In the genomic region with DNA sequence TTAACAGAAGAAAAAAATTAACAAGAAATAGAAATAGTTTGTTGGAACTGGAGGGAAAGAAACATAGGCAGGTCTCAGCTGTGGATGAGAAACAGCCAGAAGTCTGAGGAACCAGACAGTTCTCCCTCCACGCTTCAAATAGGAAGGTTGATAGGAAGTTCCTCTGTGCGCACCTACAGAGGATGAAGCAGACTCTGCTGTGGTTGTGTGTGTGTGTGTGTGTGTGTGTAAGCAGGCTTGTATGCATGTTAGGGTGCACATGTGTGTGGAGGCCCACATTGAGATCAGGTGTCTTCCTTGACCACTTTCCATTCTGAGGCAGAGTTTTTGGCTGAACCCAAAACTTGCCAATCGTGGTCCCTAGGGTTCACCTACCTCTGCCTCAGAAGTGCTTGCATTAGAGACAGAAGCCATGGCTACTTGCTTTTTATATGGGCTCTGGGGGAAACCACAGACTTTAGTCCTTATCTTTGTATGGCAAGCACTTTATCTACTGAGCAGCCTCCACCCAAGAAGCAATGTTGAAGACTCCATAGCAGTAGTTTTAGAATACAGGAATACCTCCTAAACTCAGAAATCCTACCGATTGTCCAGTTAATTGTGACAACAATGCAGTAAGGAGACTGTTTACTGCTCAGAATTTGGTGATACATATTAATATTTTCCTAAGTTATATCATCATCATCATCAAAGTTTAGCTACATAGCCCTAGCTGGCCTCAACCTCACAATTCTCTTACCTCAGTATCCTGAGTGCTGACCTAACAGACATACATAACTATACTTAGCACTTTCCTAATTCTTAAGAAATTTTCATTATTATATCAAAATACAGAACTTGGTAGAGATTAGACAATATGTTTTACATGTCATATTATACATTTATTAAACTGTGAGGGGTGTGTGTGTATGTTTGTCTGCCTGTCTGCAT, we compare ENCODE assay signal across 40 mouse cellular contexts. TPM values are rescaled to one million over a fixed set of nuclear protein-coding genes. Genes with fewer than 3 reads are reported as not detected.
DNase-seq lines count a peak whose midpoint lies in the region; ATAC-seq lines count a peak whose summit lies in the region.
"Had no signal": no experiment of that assay in that cellular context is flagged by ENCODE, and none has a peak within 500 bp of the region (broad histone marks: within the 10 kb centered on the region; RNA-seq: fewer than 3 reads in every experiment).

No protein-coding gene starts in this region.

- peaks cover 9% of the 10 kb centered on the region for H3K36me3 ChIP-seq in megakaryocyte, embryonic 14.5 days (replicated peaks; ENCODE audit: low read length)
- H3K36me3 ChIP-seq in liver, embryonic 15.5 days (replicated peaks) = no peaks in the 10 kb centered on the region
- H3K36me3 ChIP-seq: forebrain, embryonic 12.5 days; hindbrain, embryonic 13.5 days; kidney, embryonic 15.5 days; midbrain, embryonic 12.5 days had no signal

- peak overlapping the region; percentile 8; the same call in 1 of the 2 replicates for H3K4me2 ChIP-seq in liver, embryonic 15.5 days
- H3K4me2 ChIP-seq: embryonic facial prominence, embryonic 13.5 days; forebrain, embryonic 12.5 days; heart, embryonic 11.5 days; hindbrain, embryonic 13.5 days; kidney, embryonic 15.5 days; limb, embryonic 13.5 days; midbrain, embryonic 12.5 days; neural tube, embryonic 13.5 days had no signal

- peak overlapping the region; percentile 38 for H3K4me3 ChIP-seq in megakaryocyte, embryonic 14.5 days (replicated peaks)
- no peak overlapping the region for H3K4me3 ChIP-seq in liver, embryonic 15.5 days (replicated peaks)
- H3K4me3 ChIP-seq: embryonic facial prominence, embryonic 13.5 days; erythroblast, embryonic 14.5 days; forebrain, embryonic 12.5 days; hindbrain, embryonic 13.5 days; kidney, embryonic 15.5 days; layer of hippocampus, adult 2 months; limb, embryonic 13.5 days; midbrain, embryonic 12.5 days; myocyte; neural tube, embryonic 13.5 days had no signal

- H3K27ac ChIP-seq in liver, embryonic 15.5 days (replicated peaks) = peak overlapping the region; percentile 42; the same call in 1 of the 2 replicates
- H3K27ac ChIP-seq: embryonic facial prominence, embryonic 13.5 days; forebrain, embryonic 12.5 days; hindbrain, embryonic 13.5 days; kidney, embryonic 15.5 days; layer of hippocampus, adult 2 months; limb, embryonic 13.5 days; macrophage; midbrain, embryonic 12.5 days; neural tube, embryonic 13.5 days had no signal

- no peaks in the 10 kb centered on the region for H3K27me3 ChIP-seq in megakaryocyte, embryonic 14.5 days (replicated peaks)
- no peaks in the 10 kb centered on the region for H3K27me3 ChIP-seq in liver, embryonic 15.5 days
- H3K27me3 ChIP-seq: embryonic facial prominence, embryonic 13.5 days; forebrain, embryonic 12.5 days; hindbrain, embryonic 13.5 days; kidney, embryonic 15.5 days; limb, embryonic 13.5 days; midbrain, embryonic 12.5 days; neural tube, embryonic 13.5 days had no signal

- no peaks in the 10 kb centered on the region for H3K9me3 ChIP-seq in megakaryocyte, embryonic 14.5 days
- no peaks in the 10 kb centered on the region for H3K9me3 ChIP-seq in liver, embryonic 15.5 days (replicated peaks)
- H3K9me3 ChIP-seq: embryonic facial prominence, embryonic 13.5 days; forebrain, embryonic 12.5 days; hindbrain, embryonic 13.5 days; kidney, embryonic 15.5 days; limb, embryonic 13.5 days; midbrain, embryonic 12.5 days; neural tube, embryonic 13.5 days had no signal

- peaks cover 34% of the 10 kb centered on the region for H3K4me1 ChIP-seq in megakaryocyte, embryonic 14.5 days
- H3K4me1 ChIP-seq in liver, embryonic 15.5 days (replicated peaks) = peaks cover 18% of the 10 kb centered on the region
- H3K4me1 ChIP-seq: hindbrain, embryonic 13.5 days; kidney, embryonic 15.5 days; limb, embryonic 13.5 days; neural tube, embryonic 13.5 days had no signal

- 35% methylated on average over 4 of the region's 4 CpGs for WGBS in liver, embryonic 15.5 days (ENCODE audit: insufficient replicate concordance)

- DNase-seq in Muller cell, postnatal 12 days (ENCODE audit: inconsistent ontology term) = no peak
- no peak for DNase-seq in neural tube, embryonic 10.5 days (ENCODE audit: extremely low spot score, low spot score)
- DNase-seq in thymus, postnatal 14 days = no peak
- no peak for DNase-seq in left cerebral cortex, adult 11 months (ENCODE audit: low spot score)
- DNase-seq: adrenal gland, adult 2 months; adrenal gland, postnatal 36 days; cerebellum, adult 11 months; cerebellum, adult 9-10 months; cerebellum, postnatal 36 days; embryo, embryonic 11 days; gastrocnemius, postnatal 10 days; heart, postnatal 36 days; kidney, adult 18-20 months; kidney, postnatal 25 days; lung, adult 2 months; lung, postnatal 10 days had no signal

- no peak overlapping the region for H3K9ac ChIP-seq in liver, embryonic 15.5 days
- H3K9ac ChIP-seq: embryonic facial prominence, embryonic 13.5 days; forebrain, embryonic 12.5 days; hindbrain, embryonic 13.5 days; kidney, embryonic 15.5 days; limb, embryonic 13.5 days; midbrain, embryonic 12.5 days; neural tube, embryonic 13.5 days had no signal

- no peak for ATAC-seq in megakaryocyte, adult 5-6 weeks (ENCODE audit: poor library complexity, severe bottlenecking)
- ATAC-seq in erythroblast, adult 5-6 weeks (replicated peaks; ENCODE audit: low FRiP score, poor library complexity, severe bottlenecking) = peak; percentile 61
- peak; percentile 88 for ATAC-seq in liver, embryonic 15.5 days (ENCODE audit: insufficient read depth)
- ATAC-seq: activated CD4-positive, CD25-positive, alpha-beta regulatory T cell, adult 4 months; inflammation-experienced regulatory T-cells, adult 6 months had no signal

RNA-seq across cellular contexts. Expression of a gene that starts 24.6 kb away (rescaled TPM):
- 0.10 TPM in 1 of 2 replicates, not detected in the other for polyA plus RNA-seq in megakaryocyte, embryonic 14.5 days (2012; ENCODE audit: insufficient read depth, low replicate concordance)
- 1.7 and 2.7 TPM in 2 replicates for total RNA-seq in megakaryocyte, adult 5-6 weeks (2015)
- total RNA-seq in megakaryocyte, adult 5-6 weeks (2017) = 0.99 and 2.0 TPM in 2 replicates
- total RNA-seq in erythroblast, adult 5-6 weeks (2015; ENCODE audit: low replicate concordance) = 1.9 and 3.1 TPM in 2 replicates
- 5.9 and 6.1 TPM in 2 replicates for total RNA-seq in erythroblast, adult 5-6 weeks (2017; ENCODE audit: low replicate concordance)
- 1.2 and 1.4 TPM in 2 replicates for polyA plus RNA-seq in liver, embryonic 15.5 days (2015; fragmentation: Nextera tagmentation; extraction: Ambion mirVana)

RNA-seq across cellular contexts. Expression of a gene that starts 31.1 kb away (rescaled TPM):
- polyA plus RNA-seq in megakaryocyte, embryonic 14.5 days (2012; ENCODE audit: insufficient read depth, low replicate concordance) = not detected in 2 replicates
- not detected in 2 replicates for total RNA-seq in megakaryocyte, adult 5-6 weeks (2015)
- total RNA-seq in megakaryocyte, adult 5-6 weeks (2017) = not detected in 2 replicates
- not detected in 2 replicates for total RNA-seq in erythroblast, adult 5-6 weeks (2015; ENCODE audit: low replicate concordance)
- not detected in 2 replicates for total RNA-seq in erythroblast, adult 5-6 weeks (2017; ENCODE audit: low replicate concordance)
- not detected in 2 replicates for polyA plus RNA-seq in liver, embryonic 15.5 days (2015; fragmentation: Nextera tagmentation; extraction: Ambion mirVana)
- total RNA-seq: adrenal gland, adult 2 months; adrenal gland, postnatal 36 days; gastrocnemius, postnatal 10 days; granulocyte monocyte progenitor cell, adult 5-6 weeks; heart, postnatal 36 days; midbrain, postnatal 0 days had no signal
- polyA plus RNA-seq: activated CD4-positive, CD25-positive, alpha-beta regulatory T cell, adult 4 months; adrenal gland, adult 2 months; brain, embryonic 14.5 days; embryonic facial prominence, embryonic 13.5 days; erythroblast, embryonic 14.5 days; forebrain, embryonic 12.5 days; heart, embryonic 11.5 days; heart, embryonic 16.5 days; hindbrain, embryonic 13.5 days; inflammation-experienced regulatory T-cells, adult 6 months; kidney, embryonic 15.5 days; limb, embryonic 13.5 days; macrophage; midbrain, embryonic 12.5 days; midbrain, postnatal 0 days; myocyte; neural tube, embryonic 13.5 days; stomach, embryonic 14.5 days; thymus, postnatal 0 days had no signal

RNA-seq across cellular contexts. Expression of a gene that starts 45.0 kb away (rescaled TPM):
- 0.25 TPM in 1 of 2 replicates, not detected in the other for polyA plus RNA-seq in megakaryocyte, embryonic 14.5 days (2012; ENCODE audit: insufficient read depth, low replicate concordance)
- total RNA-seq in megakaryocyte, adult 5-6 weeks (2015) = not detected in 2 replicates
- 0.04 TPM in 1 of 2 replicates, not detected in the other for total RNA-seq in megakaryocyte, adult 5-6 weeks (2017)
- 0.63 TPM in 1 of 2 replicates, not detected in the other for total RNA-seq in erythroblast, adult 5-6 weeks (2015; ENCODE audit: low replicate concordance)
- 0.34 and 1.5 TPM in 2 replicates for total RNA-seq in erythroblast, adult 5-6 weeks (2017; ENCODE audit: low replicate concordance)
- 0.05 TPM in 1 of 2 replicates, not detected in the other for polyA plus RNA-seq in liver, embryonic 15.5 days (2015; fragmentation: Nextera tagmentation; extraction: Ambion mirVana)
- total RNA-seq: adrenal gland, adult 2 months; adrenal gland, postnatal 36 days had no signal
- polyA plus RNA-seq: adrenal gland, adult 2 months had no signal

RNA-seq across cellular contexts. Expression of a gene that starts 59.9 kb away (rescaled TPM):
- not detected in 2 replicates for polyA plus RNA-seq in megakaryocyte, embryonic 14.5 days (2012; ENCODE audit: insufficient read depth, low replicate concordance)
- total RNA-seq in megakaryocyte, adult 5-6 weeks (2015) = not detected in 2 replicates
- not detected in 2 replicates for total RNA-seq in megakaryocyte, adult 5-6 weeks (2017)
- total RNA-seq in erythroblast, adult 5-6 weeks (2015; ENCODE audit: low replicate concordance) = not detected in 2 replicates
- not detected in 2 replicates for total RNA-seq in erythroblast, adult 5-6 weeks (2017; ENCODE audit: low replicate concordance)
- 0.09 TPM in 2 replicates for polyA plus RNA-seq in liver, embryonic 15.5 days (2015; fragmentation: Nextera tagmentation; extraction: Ambion mirVana)
- total RNA-seq: granulocyte monocyte progenitor cell, adult 5-6 weeks had no signal
- polyA plus RNA-seq: erythroblast, embryonic 14.5 days; macrophage; myocyte had no signal
